Mouse (Mus musculus): ENCODE results near the gene Fntb. TPM values are rescaled to one million over a fixed set of nuclear protein-coding genes. Genes with fewer than 3 reads are reported as not detected.

The Fntb gene
- polyA plus RNA-seq, 1 experiment, result 29.0 TPM

DNA sequence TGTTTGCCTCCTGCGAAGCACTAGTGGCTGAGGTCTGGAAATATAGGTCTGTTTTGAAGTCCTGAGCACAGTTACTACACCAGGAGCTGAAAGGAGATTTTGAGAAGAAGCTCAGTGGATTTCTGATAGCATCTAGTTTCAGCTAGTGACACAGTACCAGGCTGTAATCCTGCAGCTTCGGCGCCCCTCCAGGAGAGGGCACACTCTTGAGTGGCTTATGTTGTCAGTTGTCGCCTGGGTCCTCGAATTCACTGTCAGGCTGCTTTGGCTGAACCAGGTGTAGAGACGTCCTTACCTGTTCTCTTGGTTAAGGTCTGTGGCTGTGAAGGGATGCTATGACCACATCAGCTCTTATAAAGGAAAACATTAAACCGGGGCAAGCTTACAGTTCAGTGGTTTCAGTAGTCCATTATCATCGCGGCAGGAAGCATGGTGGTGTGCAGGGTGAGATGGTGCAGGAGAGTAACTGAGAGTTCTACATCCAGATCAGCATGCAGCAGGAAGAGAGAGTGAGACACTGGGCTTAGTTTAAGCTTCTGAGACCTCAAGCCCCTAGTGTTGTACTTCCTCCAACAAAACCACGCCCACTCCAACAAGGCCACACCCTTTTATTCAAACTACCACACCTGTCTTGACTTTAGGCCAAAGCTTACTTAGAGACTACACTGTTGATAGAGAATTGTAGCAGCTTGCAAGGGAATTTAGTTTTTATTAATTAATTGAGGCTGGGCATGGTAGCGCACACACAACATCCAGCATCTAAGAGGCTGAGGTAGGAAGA is 124.2 kb downstream of the Fntb start:
- no peak for TF ChIP-seq CTCF (IDR thresholded peaks at IDR 0.05; ENCODE audit: insufficient read depth, low read length)
- TF ChIP-seq POLR2A (IDR thresholded peaks at IDR 0.05; ENCODE audit: borderline replicate concordance, extremely low read depth, low read depth, low read length), result no peak
- Histone ChIP-seq H3K4me3 (replicated peaks; ENCODE audit: extremely low read depth, low read depth, low read length) (no peak overlapping the region), H3K4me1 (ENCODE audit: control insufficient read depth, insufficient read depth, low read length) (no peaks in the 10 kb centered on the region)
- 89% methylated on average over 11 of the region's 11 CpGs for WGBS
- DNase-seq, result no peak

DNA sequence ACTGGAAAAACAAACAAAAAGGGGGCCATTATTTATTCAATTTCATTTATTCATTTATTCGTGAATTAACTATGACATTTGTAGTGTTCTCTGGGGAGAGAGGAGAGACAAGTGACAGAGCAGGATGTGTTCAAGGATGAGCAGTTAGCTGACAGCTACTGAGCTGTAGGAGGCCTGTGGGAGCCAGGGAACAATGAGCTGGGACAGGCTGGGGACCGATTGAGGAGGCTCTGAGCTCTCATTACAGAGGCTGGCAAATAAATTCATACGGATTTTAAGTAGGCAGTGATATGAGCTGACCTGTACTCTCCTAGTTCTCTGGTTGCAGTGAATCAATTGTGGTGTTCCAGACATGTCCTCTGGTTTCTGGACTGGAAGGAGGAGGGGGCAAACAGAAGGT is 125.8 kb downstream of the Fntb start:
- Histone ChIP-seq H3K4me3 (replicated peaks; ENCODE audit: extremely low read depth, low read depth, low read length) (no peak overlapping the region), H3K4me1 (ENCODE audit: control insufficient read depth, insufficient read depth, low read length) (no peaks in the 10 kb centered on the region)
- TF ChIP-seq POLR2A (IDR thresholded peaks at IDR 0.05; ENCODE audit: borderline replicate concordance, extremely low read depth, low read depth, low read length), result no peak
- no peak for DNase-seq
- WGBS, result 80% methylated on average over 3 of the region's 3 CpGs

DNA sequence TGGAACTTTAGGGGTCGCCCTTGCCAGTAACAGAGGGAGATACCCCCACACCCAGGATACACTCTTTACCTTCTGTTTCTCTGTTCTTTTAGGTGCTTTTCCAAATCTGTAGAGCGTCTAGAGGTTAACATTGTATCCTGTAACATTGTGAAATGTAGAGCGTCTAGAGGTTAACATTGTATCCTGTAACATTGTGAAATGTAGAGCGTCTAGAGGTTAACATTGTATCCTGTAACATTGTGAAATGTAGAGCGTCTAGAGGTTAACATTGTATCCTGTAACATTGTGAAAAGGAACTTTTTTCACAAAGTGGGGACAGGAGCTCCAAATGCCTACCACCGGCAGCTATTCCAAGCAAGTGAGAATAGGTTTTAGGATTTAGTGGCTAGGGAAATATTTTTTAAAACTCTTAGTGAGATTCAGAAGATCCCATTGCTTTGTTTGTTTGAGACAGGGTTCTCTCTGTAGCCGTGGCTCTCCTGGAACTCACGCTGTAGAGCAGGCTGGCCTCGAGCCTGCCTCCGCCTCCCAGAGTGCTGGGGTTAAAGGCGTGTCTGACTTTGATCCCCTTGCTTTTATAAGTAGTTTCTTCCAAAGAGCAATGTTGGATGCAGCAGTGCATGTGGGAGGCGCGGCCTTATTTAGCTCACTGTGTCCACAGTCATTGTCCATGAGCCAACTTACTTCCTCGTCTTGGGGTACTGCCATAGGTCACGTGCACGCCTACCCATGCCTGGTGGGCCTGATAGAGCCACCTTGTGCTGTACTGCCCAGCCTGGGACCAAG is 127.7 kb downstream of the Fntb start:
- WGBS, result 88% methylated on average over 16 of the region's 16 CpGs
- no peaks in the 10 kb centered on the region for H3K4me1 ChIP-seq (ENCODE audit: control insufficient read depth, insufficient read depth, low read length)
- no peak overlapping the region for H3K4me3 ChIP-seq (replicated peaks; ENCODE audit: extremely low read depth, low read depth, low read length)
- no peak for DNase-seq
- TF ChIP-seq CTCF (IDR thresholded peaks at IDR 0.05; ENCODE audit: insufficient read depth, low read length) (no peak), POLR2A (IDR thresholded peaks at IDR 0.05; ENCODE audit: borderline replicate concordance, extremely low read depth, low read depth, low read length) (no peak)

DNA sequence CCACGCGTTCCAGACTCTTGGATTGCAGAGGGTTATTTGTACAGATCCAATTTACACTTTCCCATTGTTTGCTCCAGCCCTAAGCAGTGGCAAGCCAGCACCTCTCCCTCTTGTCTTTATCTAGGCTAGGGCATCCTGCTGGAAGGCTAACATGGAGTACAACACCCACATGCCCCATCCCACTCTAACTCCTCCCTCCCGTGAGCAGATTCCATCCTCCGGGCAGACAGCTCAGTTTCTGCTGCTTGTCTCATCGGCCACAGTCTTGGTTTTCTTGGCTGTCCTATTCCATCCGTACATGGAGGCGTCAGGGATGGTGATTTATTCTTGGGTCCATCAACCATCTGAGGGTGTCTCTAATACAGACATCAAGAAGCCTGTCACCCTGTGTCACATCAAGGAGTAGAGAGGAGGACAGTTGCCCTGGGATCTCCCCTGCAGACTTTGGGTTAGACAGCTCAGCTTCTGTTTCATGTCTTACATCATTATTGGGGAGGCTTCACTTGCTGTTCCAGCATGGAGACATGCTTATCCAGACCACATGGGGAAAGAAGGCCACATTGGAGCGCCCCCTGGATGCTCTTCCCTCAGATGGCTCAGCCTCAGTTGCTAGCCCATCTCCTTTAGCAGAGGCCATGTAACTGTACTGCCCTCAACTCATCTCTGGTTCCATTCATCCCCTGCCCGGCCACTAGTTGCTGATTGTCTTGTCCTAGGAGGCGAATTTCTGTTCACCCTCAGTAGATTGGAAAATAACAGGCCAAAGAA is 129.6 kb downstream of the Fntb start:
- TF ChIP-seq POLR2A (IDR thresholded peaks at IDR 0.05; ENCODE audit: borderline replicate concordance, extremely low read depth, low read depth, low read length) (no peak), CTCF (IDR thresholded peaks at IDR 0.05; ENCODE audit: insufficient read depth, low read length) (no peak)
- DNase-seq, result no peak
- Histone ChIP-seq H3K4me3 (replicated peaks; ENCODE audit: extremely low read depth, low read depth, low read length) (no peak overlapping the region), H3K4me1 (ENCODE audit: control insufficient read depth, insufficient read depth, low read length) (no peaks in the 10 kb centered on the region)
- 84% methylated on average over 10 of the region's 10 CpGs for WGBS

DNA sequence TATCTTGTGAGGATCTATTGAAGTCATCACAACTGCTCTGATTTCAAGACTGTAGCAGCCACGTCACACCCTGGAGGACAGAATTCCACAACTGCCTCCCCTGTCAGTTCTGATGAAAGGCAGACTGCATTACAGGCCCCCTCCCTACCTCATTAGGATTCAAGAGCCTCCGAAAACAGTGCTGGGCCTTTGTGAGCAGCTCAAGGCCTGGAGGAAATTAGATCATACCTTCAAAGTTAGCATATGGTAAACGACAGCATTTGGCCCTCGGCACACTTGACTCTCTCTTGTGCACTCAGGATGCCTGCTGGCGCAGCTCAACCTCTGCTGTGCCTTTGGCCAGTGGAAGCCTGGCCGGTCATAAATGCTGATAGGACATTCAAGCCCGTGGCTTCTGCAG is 130.4 kb downstream of the Fntb start:
- Histone ChIP-seq H3K4me1 (ENCODE audit: control insufficient read depth, insufficient read depth, low read length) (no peaks in the 10 kb centered on the region), H3K4me3 (replicated peaks; ENCODE audit: extremely low read depth, low read depth, low read length) (no peak overlapping the region)
- WGBS, result 59% methylated on average over 7 of the region's 7 CpGs
- TF ChIP-seq POLR2A (IDR thresholded peaks at IDR 0.05; ENCODE audit: borderline replicate concordance, extremely low read depth, low read depth, low read length) (no peak), CTCF (IDR thresholded peaks at IDR 0.05; ENCODE audit: insufficient read depth, low read length) (no peak)
- no peak for DNase-seq

DNA sequence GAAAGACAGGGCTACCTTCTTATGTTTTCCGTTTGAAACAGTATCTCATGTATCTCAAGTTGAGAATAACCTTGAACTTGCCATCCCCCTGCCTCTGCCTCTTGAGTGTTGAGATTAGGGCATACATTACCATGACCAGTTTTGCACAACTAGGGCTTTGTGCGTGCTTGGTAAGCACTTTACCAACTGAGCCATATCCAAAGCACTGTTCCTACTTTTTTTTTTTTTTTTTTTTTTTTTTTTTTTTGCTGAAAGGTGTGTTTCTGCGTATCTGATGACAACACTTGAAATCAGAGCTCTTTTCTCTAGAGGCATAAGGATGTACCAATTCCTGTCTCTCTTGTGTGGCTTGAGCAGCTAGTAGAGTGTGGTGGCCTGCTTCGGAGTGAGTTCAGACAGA is 131.2 kb downstream of the Fntb start:
- H3K4me1 ChIP-seq (ENCODE audit: control insufficient read depth, insufficient read depth, low read length), result no peaks in the 10 kb centered on the region
- H3K4me3 ChIP-seq (replicated peaks; ENCODE audit: extremely low read depth, low read depth, low read length), result no peak overlapping the region
- WGBS, result 87% methylated on average over 4 of the region's 4 CpGs
- no peak for TF ChIP-seq CTCF (IDR thresholded peaks at IDR 0.05; ENCODE audit: insufficient read depth, low read length)
- TF ChIP-seq POLR2A (IDR thresholded peaks at IDR 0.05; ENCODE audit: borderline replicate concordance, extremely low read depth, low read depth, low read length), result no peak
- DNase-seq, result no peak

DNA sequence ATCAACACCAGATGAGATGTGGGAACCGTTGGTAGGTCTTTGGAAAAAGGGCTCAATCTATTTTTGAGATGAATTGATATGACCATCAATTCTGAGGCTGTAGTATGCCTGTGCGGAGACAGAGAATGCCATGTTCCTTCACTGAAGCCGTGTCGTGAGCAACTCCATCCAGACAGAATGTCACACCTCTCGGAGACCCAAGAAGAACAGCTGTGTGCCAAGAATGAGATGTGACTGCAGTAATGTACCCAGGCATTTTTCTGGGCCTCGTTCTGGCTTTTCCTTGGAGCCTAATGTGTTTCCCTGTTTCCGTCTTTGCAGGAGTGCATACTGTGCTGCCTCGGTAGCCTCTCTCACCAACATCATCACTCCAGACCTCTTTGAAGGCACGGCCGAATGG is 131.6 kb downstream of the Fntb start:
- TF ChIP-seq POLR2A (IDR thresholded peaks at IDR 0.05; ENCODE audit: borderline replicate concordance, extremely low read depth, low read depth, low read length) (no peak), CTCF (IDR thresholded peaks at IDR 0.05; ENCODE audit: insufficient read depth, low read length) (no peak)
- Histone ChIP-seq H3K4me1 (ENCODE audit: control insufficient read depth, insufficient read depth, low read length) (no peaks in the 10 kb centered on the region), H3K4me3 (replicated peaks; ENCODE audit: extremely low read depth, low read depth, low read length) (no peak overlapping the region)
- 85% methylated on average over 10 of the region's 10 CpGs for WGBS
- no peak for DNase-seq

DNA sequence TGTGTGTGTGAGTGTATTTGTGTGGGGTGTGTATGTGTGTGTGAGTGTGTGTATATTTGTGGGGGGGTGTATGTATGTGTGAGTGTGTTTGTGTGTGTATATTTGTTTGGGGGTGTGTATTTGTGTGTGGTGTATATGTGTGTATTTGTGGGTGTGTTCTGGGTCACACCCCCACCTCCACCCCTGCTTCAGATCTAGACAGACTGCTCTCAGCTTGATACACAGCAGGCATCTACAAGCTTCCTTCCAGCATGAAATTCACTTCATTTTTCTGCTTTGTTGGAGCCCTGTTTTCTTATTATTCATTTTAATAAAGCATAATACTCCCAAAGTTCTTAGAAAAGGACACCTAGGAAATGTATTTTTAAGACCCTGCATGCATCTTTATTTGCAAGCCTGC is 132.8 kb downstream of the Fntb start:
- TF ChIP-seq CTCF (IDR thresholded peaks at IDR 0.05; ENCODE audit: insufficient read depth, low read length) (no peak), POLR2A (IDR thresholded peaks at IDR 0.05; ENCODE audit: borderline replicate concordance, extremely low read depth, low read depth, low read length) (no peak)
- DNase-seq, result no peak
- Histone ChIP-seq H3K4me3 (replicated peaks; ENCODE audit: extremely low read depth, low read depth, low read length) (no peak overlapping the region), H3K4me1 (ENCODE audit: control insufficient read depth, insufficient read depth, low read length) (no peaks in the 10 kb centered on the region)

DNA sequence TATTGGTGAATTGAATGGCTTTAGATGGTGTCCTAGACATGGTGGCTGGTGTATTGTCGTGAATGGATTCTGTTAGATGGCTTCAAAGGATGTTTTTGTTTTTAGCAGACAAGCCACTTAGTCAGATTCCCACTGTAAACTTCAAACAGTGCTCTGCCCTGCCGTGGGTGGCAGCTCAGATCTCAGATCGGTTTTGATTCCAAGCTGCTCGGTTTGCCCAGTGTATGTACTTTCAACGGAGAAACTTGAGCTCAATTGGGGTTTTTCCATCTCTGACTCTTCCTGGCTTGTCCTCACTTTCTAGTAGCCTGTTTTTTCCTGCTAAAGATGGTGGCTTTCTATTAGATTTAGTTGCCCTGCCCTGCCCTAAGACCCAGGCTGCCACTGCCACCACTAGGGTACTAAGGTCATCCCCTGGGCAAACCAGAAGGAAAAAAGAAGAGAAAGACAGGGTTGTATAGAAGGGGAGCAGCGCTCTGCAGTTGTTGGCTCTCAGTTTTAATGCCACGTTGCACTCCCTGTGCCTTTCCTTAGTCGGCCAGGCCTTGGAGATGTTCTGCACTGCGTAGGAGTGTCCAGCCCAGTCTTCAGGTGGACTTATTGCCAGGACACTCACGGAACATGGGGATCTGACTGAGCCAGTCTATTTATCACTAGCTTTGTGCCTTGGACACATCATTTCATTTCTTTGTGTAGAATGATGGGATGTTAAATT is 134.0 kb downstream of the Fntb start:
- no peak for TF ChIP-seq POLR2A (IDR thresholded peaks at IDR 0.05; ENCODE audit: borderline replicate concordance, extremely low read depth, low read depth, low read length)
- TF ChIP-seq CTCF (IDR thresholded peaks at IDR 0.05; ENCODE audit: insufficient read depth, low read length), result no peak
- WGBS, result 90% methylated on average over 10 of the region's 10 CpGs
- no peaks in the 10 kb centered on the region for H3K4me1 ChIP-seq (ENCODE audit: control insufficient read depth, insufficient read depth, low read length)
- DNase-seq, result no peak
- no peak overlapping the region for H3K4me3 ChIP-seq (replicated peaks; ENCODE audit: extremely low read depth, low read depth, low read length)
